Mouse (Mus musculus): ENCODE measurements around the gene OR5BS1P. TPM values are rescaled to one million over a fixed set of nuclear protein-coding genes. Genes with fewer than 3 reads are reported as not detected.

Gene OR5BS1P
- polyA plus RNA-seq (2015; fragmentation: Nextera tagmentation; extraction: Ambion mirVana): not detected in 2 replicates

DNA sequence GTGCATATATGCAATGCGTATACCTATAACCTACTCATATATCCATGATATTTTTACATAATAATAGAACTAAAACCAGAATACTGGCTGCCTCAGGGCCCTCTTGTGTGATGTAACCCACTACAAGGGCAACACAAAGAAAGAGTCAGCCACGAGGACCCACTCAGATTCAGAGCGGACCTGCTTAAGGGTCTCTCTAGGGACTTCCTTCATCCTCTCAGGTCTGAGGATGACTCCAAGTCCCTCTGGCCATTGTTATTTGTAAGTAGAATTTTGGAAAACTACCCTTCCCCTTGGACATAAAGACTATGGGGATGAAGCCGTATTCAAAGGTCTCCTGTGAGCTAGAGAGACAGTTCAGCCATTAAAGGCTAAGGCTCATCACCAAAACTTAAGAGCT lies at the start of gene OR5BS1P:
OR5BS1P (plus strand) TSS at position 301 of the 400 bp plus-strand sequence.

DNA sequence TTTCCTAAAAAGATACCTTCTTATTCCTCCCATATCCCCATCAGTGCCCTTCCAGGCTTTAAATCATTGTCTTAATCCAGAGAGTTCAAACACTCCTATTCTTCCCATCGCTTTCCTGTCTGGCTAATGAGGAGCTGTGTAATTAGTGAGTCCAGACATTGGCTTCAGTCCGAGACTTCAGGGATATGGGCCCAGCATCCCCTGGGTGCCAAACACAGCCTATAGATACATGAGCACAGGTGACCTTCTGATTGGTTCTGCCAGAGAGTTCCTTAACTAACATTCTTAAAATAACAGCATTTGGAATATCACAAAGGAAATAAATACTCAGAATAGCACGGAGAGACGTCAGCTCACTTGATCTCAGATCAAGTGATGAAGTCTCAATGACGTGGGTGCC lies 38.8 kb upstream of the OR5BS1P start, which contains the start of gene Olfr282:
Olfr282 (plus strand) TSS at position 301 of the 400 bp plus-strand sequence.

DNA sequence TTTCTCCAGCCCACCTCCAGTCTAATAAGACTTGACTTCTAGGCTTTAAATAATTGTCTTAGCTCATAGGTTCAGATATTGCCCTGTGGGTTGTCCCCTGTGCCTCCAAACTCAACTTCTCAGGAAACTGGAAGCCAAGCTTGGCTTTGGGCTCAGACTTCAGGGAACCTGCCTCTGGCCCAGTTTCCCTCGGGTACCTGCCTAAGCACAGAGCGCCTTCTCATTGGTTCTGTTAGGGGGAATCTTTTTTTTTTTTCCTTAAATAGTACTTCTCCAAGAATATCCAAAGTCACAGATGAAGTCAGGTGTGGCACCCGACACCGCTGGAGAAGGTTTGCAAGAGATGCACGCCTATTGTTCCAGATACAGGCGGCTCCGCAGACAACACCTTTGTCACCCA lies 17.4 kb upstream of the OR5BS1P start, which contains the start of gene Olfr281:
Olfr281 (plus strand) TSS at position 301 of the 400 bp plus-strand sequence.

DNA sequence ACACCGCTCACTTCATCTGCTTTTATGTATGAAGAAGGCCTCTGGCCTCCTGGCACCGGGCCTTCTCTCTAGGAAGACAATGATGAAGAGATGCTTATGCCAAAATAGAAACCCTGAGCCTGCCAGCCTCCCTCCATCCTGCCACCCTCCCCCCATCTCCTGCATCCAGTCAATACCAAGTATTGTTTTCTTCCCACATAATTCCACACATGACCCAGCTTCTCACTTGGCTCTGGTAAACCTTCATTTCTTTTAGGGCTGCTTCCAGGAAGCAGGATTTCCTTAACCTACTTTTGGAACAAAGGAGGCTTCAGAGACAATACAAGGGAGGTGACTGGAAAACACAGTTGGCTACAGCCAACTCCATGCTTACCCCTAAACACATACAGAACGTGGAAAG lies 13.0 kb downstream of the OR5BS1P start, which contains the start of gene Lalba:
Lalba (minus strand) TSS at position 21 of the 400 bp plus-strand sequence.

DNA sequence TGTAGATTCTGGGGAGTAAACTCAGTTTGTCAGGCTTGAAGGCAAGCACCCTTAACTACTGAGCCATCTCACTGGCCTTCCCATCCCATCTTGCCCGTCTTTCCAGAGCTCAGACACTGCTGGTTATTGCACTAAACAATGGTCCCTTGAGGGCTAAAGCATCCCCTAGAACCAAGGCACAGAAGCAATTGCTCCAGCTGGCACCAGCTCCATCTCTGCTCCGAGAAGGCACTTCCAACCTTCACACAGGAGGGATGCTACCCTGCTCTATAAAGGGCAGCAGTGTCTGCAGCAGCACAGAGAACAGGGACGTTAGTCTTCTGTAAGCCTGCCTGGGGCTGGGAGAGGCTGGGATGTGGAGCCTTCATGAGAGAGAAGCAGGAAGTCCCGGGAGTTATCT lies 22.4 kb downstream of the OR5BS1P start, which contains the start of gene Olfr279:
Olfr279 (plus strand) TSS at position 301 of the 400 bp plus-strand sequence.

Other genes with a start within 250 kb of the OR5BS1P start
- not detected in 2 replicates for gene Gm44579, start 248.9 kb upstream of the OR5BS1P start, polyA plus RNA-seq (2015; fragmentation: Nextera tagmentation; extraction: Ambion mirVana)
- gene Olfr287, start 248.8 kb upstream of the OR5BS1P start, polyA plus RNA-seq (2015; fragmentation: Nextera tagmentation; extraction: Ambion mirVana): not detected in 2 replicates
- gene Olfr286, start 235.4 kb upstream of the OR5BS1P start, polyA plus RNA-seq (2015; fragmentation: Nextera tagmentation; extraction: Ambion mirVana): not detected in 2 replicates
- not detected in 2 replicates for gene H1fnt, start 212.6 kb upstream of the OR5BS1P start, polyA plus RNA-seq (2015; fragmentation: Nextera tagmentation; extraction: Ambion mirVana)
- 0.10 and 0.13 TPM in 2 replicates for gene Zfp641, start 173.7 kb upstream of the OR5BS1P start, polyA plus RNA-seq (2015; fragmentation: Nextera tagmentation; extraction: Ambion mirVana)
- gene Olfr285, start 152.5 kb upstream of the OR5BS1P start, polyA plus RNA-seq (2015; fragmentation: Nextera tagmentation; extraction: Ambion mirVana): not detected in 2 replicates
- not detected in 2 replicates for gene Olfr284, start 128.9 kb upstream of the OR5BS1P start, polyA plus RNA-seq (2015; fragmentation: Nextera tagmentation; extraction: Ambion mirVana)
- not detected in 2 replicates for gene Olfr283, start 89.0 kb upstream of the OR5BS1P start, polyA plus RNA-seq (2015; fragmentation: Nextera tagmentation; extraction: Ambion mirVana)
- gene Olfr282, start 38.7 kb upstream of the OR5BS1P start, polyA plus RNA-seq (2015; fragmentation: Nextera tagmentation; extraction: Ambion mirVana): not detected in 2 replicates
- gene Olfr281, start 17.3 kb upstream of the OR5BS1P start, polyA plus RNA-seq (2015; fragmentation: Nextera tagmentation; extraction: Ambion mirVana): not detected in 2 replicates
- gene Lalba, start 12.8 kb downstream of the OR5BS1P start, polyA plus RNA-seq (2015; fragmentation: Nextera tagmentation; extraction: Ambion mirVana): 0.26 and 0.63 TPM in 2 replicates
- gene Olfr279, start 22.5 kb downstream of the OR5BS1P start, polyA plus RNA-seq (2015; fragmentation: Nextera tagmentation; extraction: Ambion mirVana): not detected in 2 replicates
- gene Kansl2, start 64.4 kb downstream of the OR5BS1P start, polyA plus RNA-seq (2015; fragmentation: Nextera tagmentation; extraction: Ambion mirVana): 50.7 and 51.7 TPM in 2 replicates
- 35.3 and 37.5 TPM in 2 replicates for gene Ccnt1, start 101.0 kb downstream of the OR5BS1P start, polyA plus RNA-seq (2015; fragmentation: Nextera tagmentation; extraction: Ambion mirVana)
- 0.25 TPM in 1 of 2 replicates, not detected in the other for gene 4930415O20Rik, start 101.1 kb downstream of the OR5BS1P start, polyA plus RNA-seq (2015; fragmentation: Nextera tagmentation; extraction: Ambion mirVana)
- gene Adcy6, start 140.2 kb downstream of the OR5BS1P start, polyA plus RNA-seq (2015; fragmentation: Nextera tagmentation; extraction: Ambion mirVana): 10.8 and 11.4 TPM in 2 replicates
- gene Cacnb3, start 160.9 kb downstream of the OR5BS1P start, polyA plus RNA-seq (2015; fragmentation: Nextera tagmentation; extraction: Ambion mirVana): 2.7 and 5.0 TPM in 2 replicates
- 17.7 and 19.2 TPM in 2 replicates for gene Ddx23, start 193.0 kb downstream of the OR5BS1P start, polyA plus RNA-seq (2015; fragmentation: Nextera tagmentation; extraction: Ambion mirVana)
- gene Rnd1, start 207.6 kb downstream of the OR5BS1P start, polyA plus RNA-seq (2015; fragmentation: Nextera tagmentation; extraction: Ambion mirVana): 2.0 and 4.0 TPM in 2 replicates
- 0.18 TPM in 1 of 2 replicates, not detected in the other for gene Ccdc65, start 238.3 kb downstream of the OR5BS1P start, polyA plus RNA-seq (2015; fragmentation: Nextera tagmentation; extraction: Ambion mirVana)